Mouse (Mus musculus): ENCODE measurements at regions not wholly inside any gene's neighbourhood (a gene's known extent, or its start where the extent isn't known, plus 50 kb on each side); places are given as distances from the start of the nearest gene placed in this dataset.

DNA sequence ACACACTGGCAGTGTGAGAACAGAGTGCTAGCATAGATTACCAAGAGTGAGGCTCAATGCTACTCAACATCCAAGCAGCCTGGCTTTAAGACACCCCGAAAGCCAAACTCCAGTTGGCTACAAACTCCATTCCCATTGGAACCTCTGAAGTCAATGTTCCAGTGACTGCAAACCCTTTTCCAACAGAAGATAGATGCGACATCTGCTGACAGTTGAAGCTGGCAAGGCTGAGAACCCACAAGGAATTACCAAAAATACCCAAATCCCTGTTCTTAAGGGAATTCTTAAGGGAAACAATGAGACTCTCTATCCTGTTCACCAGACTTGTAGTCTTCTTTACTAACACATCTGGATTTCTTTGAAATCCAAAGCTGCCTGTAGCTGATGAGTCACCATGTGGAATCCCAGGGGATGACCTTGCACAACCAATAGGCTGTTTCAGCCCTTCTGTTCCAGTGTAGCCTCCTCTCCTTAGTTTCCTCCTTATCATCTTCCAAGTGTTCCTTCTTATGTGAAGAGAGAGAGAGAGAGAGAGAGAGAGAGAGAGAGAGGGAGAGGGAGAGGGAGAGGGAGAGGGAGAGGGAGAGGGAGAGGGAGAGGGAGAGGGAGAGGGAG lies 70.1 kb upstream of the Xylt1 start:
- DNase-seq (ENCODE audit: low read depth in 3 of 3, low spot score in 3 of 3) (no peak), ATAC-seq (ENCODE audit: insufficient read depth) (no peak)
- Histone ChIP-seq H3K4me2 (ENCODE audit: low read depth) (no peak overlapping the region), H3K9ac (replicated peaks) (no peak overlapping the region), H3K36me3 (replicated peaks; ENCODE audit: control insufficient read depth, insufficient read depth, low read depth) (no peaks in the 10 kb centered on the region), H3K27me3 (ENCODE audit: control insufficient read depth, insufficient read depth, low read length) (no peaks in the 10 kb centered on the region), H3K4me1 (replicated peaks; ENCODE audit: control insufficient read depth in 2 of 2, insufficient read depth in 2 of 2, low read length in 1 of 2) (no peaks in the 10 kb centered on the region), H3K27ac (no peak overlapping the region), H3K4me3 (ENCODE audit: insufficient read depth in 1 of 2, low read depth in 2 of 2, low read length in 2 of 2) (no peak overlapping the region), H3K9me3 (ENCODE audit: control insufficient read depth, low read length) (no peaks in the 10 kb centered on the region)
- WGBS (ENCODE audit: insufficient replicate concordance), result 42% methylated on average over 2 of the region's 2 CpGs
- TF ChIP-seq EP300 (IDR thresholded peaks at IDR 0.05; ENCODE audit: low read depth), result no peak
- no peak for TF ChIP-seq CTCF (IDR thresholded peaks at IDR 0.05; ENCODE audit: low read depth)

DNA sequence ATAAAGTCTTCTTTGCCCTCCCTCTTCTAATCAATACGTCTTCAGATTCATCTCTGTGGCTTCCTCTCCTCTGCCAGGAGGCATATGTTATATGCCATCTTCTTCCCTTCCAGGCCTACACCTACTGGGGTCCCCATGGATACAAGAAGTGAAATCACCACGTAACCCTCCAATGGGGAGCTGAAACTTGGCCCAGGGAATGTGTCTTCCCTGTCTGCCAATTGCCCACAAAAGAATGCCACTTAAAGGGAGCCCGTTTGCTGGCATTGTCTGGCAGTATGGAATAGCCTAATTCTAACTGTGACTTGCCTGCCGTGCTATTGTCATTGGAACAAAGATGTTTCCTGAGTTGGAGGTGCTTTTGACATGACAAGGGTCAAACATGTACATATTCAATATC lies 69.5 kb upstream of the Xylt1 start:
- H3K4me2 ChIP-seq (ENCODE audit: low read depth), result no peak overlapping the region
- no peaks in the 10 kb centered on the region for H3K9me3 ChIP-seq (ENCODE audit: control insufficient read depth, low read length)
- no peak overlapping the region for H3K27ac ChIP-seq
- DNase-seq (ENCODE audit: low read depth in 3 of 3, low spot score in 3 of 3), result no peak
- H3K27me3 ChIP-seq (ENCODE audit: control insufficient read depth, insufficient read depth, low read length), result no peaks in the 10 kb centered on the region
- H3K36me3 ChIP-seq (replicated peaks; ENCODE audit: control insufficient read depth, insufficient read depth, low read depth), result no peaks in the 10 kb centered on the region
- WGBS (ENCODE audit: insufficient replicate concordance), result 39% methylated on average over 4 of the region's 4 CpGs
- TF ChIP-seq EP300 (IDR thresholded peaks at IDR 0.05; ENCODE audit: low read depth) (no peak), CTCF (IDR thresholded peaks at IDR 0.05; ENCODE audit: low read depth) (no peak)
- no peak overlapping the region for H3K4me3 ChIP-seq (ENCODE audit: insufficient read depth in 1 of 2, low read depth in 2 of 2, low read length in 2 of 2)
- H3K9ac ChIP-seq (replicated peaks), result no peak overlapping the region
- H3K4me1 ChIP-seq (replicated peaks; ENCODE audit: control insufficient read depth in 2 of 2, insufficient read depth in 2 of 2, low read length in 1 of 2), result no peaks in the 10 kb centered on the region
- no peak for ATAC-seq (ENCODE audit: insufficient read depth)

DNA sequence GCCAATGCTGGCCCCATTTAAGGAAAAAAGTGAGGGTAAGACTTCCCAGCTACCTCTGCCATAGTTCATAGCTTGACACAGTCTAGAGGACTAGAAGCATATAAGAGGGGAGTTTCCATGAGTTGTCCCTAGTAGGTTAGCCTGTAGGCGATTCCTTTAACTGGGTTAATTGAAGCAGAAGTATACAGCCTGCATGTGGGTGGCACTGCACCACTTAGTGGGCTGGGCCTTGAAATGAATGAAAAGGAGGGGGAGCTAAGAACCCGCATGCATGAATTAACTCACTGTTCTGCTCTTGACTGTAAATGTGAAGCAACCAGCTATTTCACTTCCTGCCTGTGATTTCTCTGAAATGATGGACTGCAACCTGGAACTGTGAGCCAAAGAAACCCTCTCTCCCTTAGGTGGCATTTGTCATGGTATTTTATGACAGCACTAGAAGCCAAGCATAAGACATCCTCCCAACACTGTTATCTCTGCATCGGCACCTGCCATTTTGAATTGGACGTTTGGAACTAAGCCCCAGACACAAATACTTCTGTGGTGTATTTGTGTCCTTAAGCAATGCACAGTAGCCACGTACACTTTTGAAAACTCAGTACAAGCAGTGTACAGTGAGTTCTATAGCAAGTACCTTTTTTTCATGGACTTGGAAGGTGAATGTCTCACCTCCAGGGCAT lies 64.5 kb upstream of the Xylt1 start:
- no peaks in the 10 kb centered on the region for H3K36me3 ChIP-seq (replicated peaks; ENCODE audit: control insufficient read depth, insufficient read depth, low read depth)
- TF ChIP-seq EP300 (IDR thresholded peaks at IDR 0.05; ENCODE audit: low read depth), result no peak
- TF ChIP-seq CTCF (IDR thresholded peaks at IDR 0.05; ENCODE audit: low read depth), result no peak
- no peak overlapping the region for H3K4me2 ChIP-seq (ENCODE audit: low read depth)
- H3K9me3 ChIP-seq (ENCODE audit: control insufficient read depth, low read length), result no peaks in the 10 kb centered on the region
- H3K27ac ChIP-seq, result no peak overlapping the region
- WGBS (ENCODE audit: insufficient replicate concordance), result 61% methylated on average over 5 of the region's 5 CpGs
- no peaks in the 10 kb centered on the region; the same call in 1 of the 2 replicates for H3K27me3 ChIP-seq (ENCODE audit: control insufficient read depth, insufficient read depth, low read length)
- ATAC-seq (ENCODE audit: insufficient read depth) (no peak), DNase-seq (ENCODE audit: low read depth in 3 of 3, low spot score in 3 of 3) (no peak)
- H3K9ac ChIP-seq (replicated peaks), result no peak overlapping the region
- no peak overlapping the region for H3K4me3 ChIP-seq (ENCODE audit: insufficient read depth in 1 of 2, low read depth in 2 of 2, low read length in 2 of 2)
- no peaks in the 10 kb centered on the region for H3K4me1 ChIP-seq (replicated peaks; ENCODE audit: control insufficient read depth in 2 of 2, insufficient read depth in 2 of 2, low read length in 1 of 2)

DNA sequence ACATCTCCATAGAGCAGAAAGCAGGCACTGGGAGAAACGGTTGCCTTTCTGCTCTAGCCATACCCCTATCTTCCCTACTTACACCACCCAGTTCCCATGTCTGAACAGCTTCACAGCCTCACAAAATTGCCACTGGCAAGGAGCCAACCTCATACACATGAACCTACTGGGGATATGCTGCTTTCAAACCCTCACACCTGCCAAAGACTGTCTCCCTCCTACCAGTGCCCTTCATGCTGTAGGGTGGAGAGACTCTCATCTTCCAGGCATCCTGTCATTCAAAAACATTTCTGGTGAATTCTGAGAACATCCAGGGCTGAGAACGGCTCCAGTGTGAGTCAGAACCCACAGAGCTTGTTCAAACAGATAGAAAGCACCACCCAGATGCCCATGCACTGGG lies 63.4 kb upstream of the Xylt1 start:
- Histone ChIP-seq H3K4me3 (ENCODE audit: insufficient read depth in 1 of 2, low read depth in 2 of 2, low read length in 2 of 2) (no peak overlapping the region), H3K27me3 (ENCODE audit: control insufficient read depth, insufficient read depth, low read length) (no peaks in the 10 kb centered on the region; the same call in 1 of the 2 replicates), H3K4me2 (ENCODE audit: low read depth) (no peak overlapping the region), H3K4me1 (replicated peaks; ENCODE audit: control insufficient read depth in 2 of 2, insufficient read depth in 2 of 2, low read length in 1 of 2) (no peaks in the 10 kb centered on the region), H3K9ac (replicated peaks) (no peak overlapping the region), H3K9me3 (ENCODE audit: control insufficient read depth, low read length) (no peaks in the 10 kb centered on the region), H3K36me3 (replicated peaks; ENCODE audit: control insufficient read depth, insufficient read depth, low read depth) (no peaks in the 10 kb centered on the region), H3K27ac (no peak overlapping the region)
- DNase-seq (ENCODE audit: low read depth in 3 of 3, low spot score in 3 of 3), result no peak
- no peak for ATAC-seq (ENCODE audit: insufficient read depth)
- TF ChIP-seq EP300 (IDR thresholded peaks at IDR 0.05; ENCODE audit: low read depth), result no peak
- TF ChIP-seq CTCF (IDR thresholded peaks at IDR 0.05; ENCODE audit: low read depth), result no peak
- whole genome bisulfite sequencing (ENCODE audit: insufficient replicate concordance), result 37% methylated on average over 2 of the region's 2 CpGs

DNA sequence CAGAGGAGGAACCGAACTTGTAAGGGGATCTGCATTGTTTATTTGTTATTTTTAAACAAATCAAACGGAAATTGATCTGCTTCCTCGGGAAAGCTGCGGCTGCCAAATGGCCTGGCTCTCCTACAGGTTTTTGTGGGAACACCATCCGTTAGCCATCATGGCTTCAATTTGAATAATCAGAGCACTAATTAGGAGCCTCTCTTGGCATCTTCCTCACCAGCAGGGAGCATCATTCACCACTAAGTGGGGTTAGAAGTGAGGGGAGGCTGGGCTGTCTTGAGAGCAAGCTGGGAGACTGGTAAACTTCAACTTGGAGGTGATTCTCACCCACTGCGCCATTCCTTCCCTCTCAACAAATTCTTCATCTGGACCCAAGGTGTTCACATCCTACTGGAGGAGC lies 60.2 kb upstream of the Xylt1 start:
- Histone ChIP-seq H3K9ac (replicated peaks) (no peak overlapping the region), H3K36me3 (replicated peaks; ENCODE audit: control insufficient read depth, insufficient read depth, low read depth) (no peaks in the 10 kb centered on the region), H3K4me3 (ENCODE audit: insufficient read depth in 1 of 2, low read depth in 2 of 2, low read length in 2 of 2) (no peak overlapping the region), H3K4me2 (ENCODE audit: low read depth) (no peak overlapping the region), H3K27ac (no peak overlapping the region), H3K4me1 (replicated peaks; ENCODE audit: control insufficient read depth in 2 of 2, insufficient read depth in 2 of 2, low read length in 1 of 2) (no peaks in the 10 kb centered on the region), H3K27me3 (ENCODE audit: control insufficient read depth, insufficient read depth, low read length) (no peaks in the 10 kb centered on the region; the same call in 1 of the 2 replicates), H3K9me3 (ENCODE audit: control insufficient read depth, low read length) (no peaks in the 10 kb centered on the region)
- WGBS (ENCODE audit: insufficient replicate concordance), result 37% methylated on average over 6 of the region's 6 CpGs
- TF ChIP-seq CTCF (IDR thresholded peaks at IDR 0.05; ENCODE audit: low read depth), result no peak
- TF ChIP-seq EP300 (IDR thresholded peaks at IDR 0.05; ENCODE audit: low read depth), result no peak
- DNase-seq (ENCODE audit: low read depth in 3 of 3, low spot score in 3 of 3) (no peak), ATAC-seq (ENCODE audit: insufficient read depth) (no peak)
